8 mouse cellular contexts compared by ENCODE assay signal in genomic region chr7:30090092-30090969, GRCm38 (mm10). TPM values are rescaled to one million over a fixed set of nuclear protein-coding genes. Genes with fewer than 3 reads are reported as not detected.
DNase-seq lines count a peak whose midpoint lies in the region; ATAC-seq lines count a peak whose summit lies in the region.

TSS of gene Gm26920 (minus strand) at chr7:30090410.
TSS of gene Zfp566 (minus strand) at chr7:30090527.

- H3K4me2 ChIP-seq in hindbrain, embryonic 14.5 days (replicated peaks): peak within 1 kb of the TSS; percentile 67

- peak within 1 kb of the TSS; percentile 67 for H3K9ac ChIP-seq in hindbrain, embryonic 14.5 days

- peak; percentile 93 for ATAC-seq in hindbrain, embryonic 14.5 days (ENCODE audit: low FRiP score)

- H3K4me3 ChIP-seq in hindbrain, embryonic 14.5 days (replicated peaks; ENCODE audit: low read length): peak within 1 kb of the TSS; percentile 58

- peaks cover 16% of the 10 kb centered on the region for H3K36me3 ChIP-seq in hindbrain, embryonic 14.5 days (replicated peaks; ENCODE audit: control insufficient read depth, insufficient read depth)

- H3K9me3 ChIP-seq in hindbrain, embryonic 14.5 days (ENCODE audit: control insufficient read depth, low read length): no peaks in the 10 kb centered on the region

- H3K27ac ChIP-seq in hindbrain, embryonic 14.5 days: peak within 1 kb of the TSS; percentile 80

- H3K27me3 ChIP-seq in hindbrain, embryonic 14.5 days (ENCODE audit: control insufficient read depth, insufficient read depth, low read length): no peaks in the 10 kb centered on the region

- H3K4me1 ChIP-seq in hindbrain, embryonic 14.5 days (replicated peaks; ENCODE audit: control insufficient read depth, insufficient read depth, low read length): peaks cover 25% of the 10 kb centered on the region

- under 1% methylated on average over 40 of the region's 40 CpGs for WGBS in hindbrain, embryonic 14.5 days

- peak; percentile 99 for DNase-seq in R1 (ENCODE audit: low read depth, low spot score)
- peak; percentile 96 to 97 for DNase-seq in cerebellum, postnatal 25 days
- DNase-seq in frontal cortex, postnatal 25 days (ENCODE audit: low spot score in 2 of 2): peak; percentile 85 to 93
- peak; percentile 99 for DNase-seq in hindbrain, embryonic 14.5 days (ENCODE audit: low spot score)
- peak; percentile 95 to 97 for DNase-seq in layer of hippocampus, postnatal 36 days
- DNase-seq in lung, postnatal 36 days: peak; percentile 98
- DNase-seq in retina, postnatal 1 day: peak; percentile 99
- peak; percentile 93 to 97 for DNase-seq in urinary bladder, adult 18-20 months (ENCODE audit: low spot score in 2 of 2)

RNA-seq across cellular contexts. Expression of gene Gm26920, which starts in this region (rescaled TPM):
- polyA plus RNA-seq in hindbrain, embryonic 14.5 days (2014; fragmentation: Nextera tagmentation; extraction: Ambion mirVana): 0.96 and 2.2 TPM in 2 replicates
- total RNA-seq in layer of hippocampus, postnatal 36 days (2021): under 1 TPM in 1 of 2 experiments, not detected in 1; 0.97 TPM

RNA-seq across cellular contexts. Expression of gene Zfp566, which starts in this region (rescaled TPM):
- polyA plus RNA-seq in hindbrain, embryonic 14.5 days (2014; fragmentation: Nextera tagmentation; extraction: Ambion mirVana): 14.3 and 15.0 TPM in 2 replicates
- 1 to 10 TPM; 6.4 to 8.0 TPM for total RNA-seq in layer of hippocampus, postnatal 36 days (2021)

Comparison
In these comparisons a context has a peak if more than half of its experiments do, and no peak if none do; other contexts are left out.
1. Peak in every context shown above with its lines: DNase-seq, ATAC-seq, H3K4me3 ChIP-seq and H3K27ac ChIP-seq.